Mouse (Mus musculus) midbrain, embryonic 13.5 days (tissue): ENCODE measurements around the gene Amy1. TPM values are rescaled to one million over a fixed set of nuclear protein-coding genes. Genes with fewer than 3 reads are reported as not detected.
"Not testable (repeated sequence)": the region's sequence is repeated elsewhere in the genome, so short reads cannot be mapped to it uniquely, and the experiment has no call there.

Source experiments
- ATAC-seq: fragments of 200-750 bp; cut with Nextera tagmentation; 2 replicates; pipeline ENCODE4 v1.8.0; 2017; ENCODE audit warnings: mild to moderate bottlenecking, moderate TSS enrichment, moderate library complexity
- H3K27ac ChIP-seq: fragments of 300-500 bp; sonication (generic); 2 replicates; pipeline ENCODE4 v1.5.1; 2015; ENCODE audit warnings: inconsistent platforms, mild to moderate bottlenecking, moderate library complexity
- H3K27me3 ChIP-seq: fragments of 300-500 bp; sonication (generic); 2 replicates; pipeline ENCODE4 v1.6.1; 2015; ENCODE audit warnings: mild to moderate bottlenecking, inconsistent platforms
- H3K36me3 ChIP-seq: fragments of 300-500 bp; sonication (generic); 2 replicates; pipeline ENCODE4 v1.6.1; 2015; ENCODE audit warnings: mild to moderate bottlenecking, inconsistent platforms
- H3K4me1 ChIP-seq: fragments of 300-500 bp; sonication (generic); replicated peaks from 2 replicates; pipeline ENCODE4 v1.6.1; 2015; ENCODE audit warnings: inconsistent platforms
- H3K4me2 ChIP-seq: fragments of 300-500 bp; sonication (generic); replicated peaks from 2 replicates; pipeline ENCODE4 v1.6.1; 2015; ENCODE audit warnings: moderate library complexity, mild to moderate bottlenecking, inconsistent platforms
- H3K4me3 ChIP-seq: fragments of 300-500 bp; sonication (generic); replicated peaks from 2 replicates; pipeline ENCODE4 v1.5.1; 2015; ENCODE audit warnings: mild to moderate bottlenecking, inconsistent platforms
- H3K9ac ChIP-seq: fragments of 300-500 bp; sonication (generic); replicated peaks from 2 replicates; pipeline ENCODE4 v1.6.1; 2015; ENCODE audit warnings: mild to moderate bottlenecking, inconsistent platforms
- H3K9me3 ChIP-seq: fragments of 300-500 bp; sonication (generic); 2 replicates; pipeline ENCODE4 v1.6.1; 2016; ENCODE audit warnings: mild to moderate bottlenecking, inconsistent platforms
- WGBS: fragments of 180-500 bp; shearing (Covaris S2); methylation state at CpG from one replicate; pipeline ENCODE4 v1.1.7; 2015; 5-methylcytosine and 5-hydroxymethylcytosine counted together
- polyA plus RNA-seq: library from polyadenylated mRNA; unstranded; fragments of >200 nt; fragmentation: Nextera tagmentation; extraction: Ambion mirVana; gene quantifications from 2 replicates; pipeline ENCODE4 v1.2.1, GENCODE M21; 2015

The Amy1 gene
- polyA plus RNA-seq, 1 experiment from 2014 or later = 12.0 TPM

DNA sequence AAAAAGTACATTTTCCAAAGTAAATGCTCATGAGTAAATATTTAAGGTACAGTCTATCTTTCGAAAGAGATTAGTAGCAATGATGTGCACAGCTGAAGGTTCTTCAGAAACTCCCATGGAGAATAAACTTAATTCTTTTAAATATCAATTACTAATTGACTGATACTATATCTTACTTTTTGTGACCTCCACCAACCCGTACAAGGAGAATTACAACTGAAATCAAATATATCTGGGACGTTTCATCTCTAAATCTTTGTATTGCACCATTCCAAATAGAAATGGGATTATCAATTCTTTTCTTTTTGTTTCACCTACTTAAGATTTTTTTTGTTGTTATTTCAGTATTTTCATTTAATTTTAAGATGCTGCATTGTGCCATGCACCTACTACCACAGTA lies 74.2 kb downstream of the Amy1 start, which contains the start of gene Amy2a1:
Gene Amy2a1 (minus strand): TSS at position 101 of the 400 bp plus-strand sequence.
- H3K4me2 ChIP-seq, H3K36me3 ChIP-seq, H3K4me1 ChIP-seq, H3K4me3 ChIP-seq, H3K9me3 ChIP-seq, ATAC-seq, H3K27me3 ChIP-seq, H3K9ac ChIP-seq, H3K27ac ChIP-seq: not testable (repeated sequence)
- 91% methylated on average over 3 of the region's 3 CpGs for WGBS

Other genes starting within 250 kb of the Amy1 start
- 1.1 and 1.5 TPM in 2 replicates for gene Amy2a1, start 74.3 kb downstream of the Amy1 start, polyA plus RNA-seq
- gene Rnpc3, start 23.4 kb upstream of the Amy1 start, polyA plus RNA-seq = 57.4 and 63.3 TPM in 2 replicates